Mouse (Mus musculus) heart, adult 9 months (tissue): ENCODE measurements around the gene Wdr83os.
A peak's percentile ranks its signal among the peaks of the same experiment; 100 is the strongest.
"Not testable (repeated sequence)": the region's sequence is repeated elsewhere in the genome, so short reads cannot be mapped to it uniquely, and the experiment has no call there.

ENCODE experiments used
- DNase-seq, 2 experiments: peaks; one replicate each; pipeline ENCODE4 v3.0.0; 2022; ENCODE audit warnings: low spot score in 2 of 2

The Wdr83os gene

DNA sequence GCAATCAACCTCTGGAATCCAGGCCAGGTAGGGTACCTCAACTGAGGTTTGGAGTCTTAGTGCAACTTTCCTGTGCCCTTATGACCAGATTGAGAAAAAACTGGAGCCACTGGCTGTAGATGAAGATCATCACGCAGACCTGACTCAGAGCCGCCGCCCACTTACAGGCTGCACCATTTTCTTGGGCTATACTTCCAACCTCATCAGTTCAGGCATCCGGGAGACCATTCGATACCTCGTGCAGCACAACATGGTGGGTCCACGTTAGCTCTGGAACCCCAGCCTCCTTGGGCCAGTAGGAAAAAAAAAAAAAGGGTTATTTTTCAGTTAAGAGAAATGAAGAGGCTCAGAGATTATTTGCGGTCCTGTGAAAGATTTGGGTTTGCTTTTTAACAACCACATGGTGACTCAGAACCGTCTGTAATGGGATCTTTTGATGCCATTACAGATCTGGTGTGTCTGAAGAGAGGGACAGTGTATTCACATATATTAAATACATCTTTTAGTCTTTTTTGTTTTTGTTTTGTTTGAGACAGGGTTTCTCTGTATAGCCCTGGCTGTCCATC lies 8.1 kb upstream of the Wdr83os start:
- no peak for DNase-seq

DNA sequence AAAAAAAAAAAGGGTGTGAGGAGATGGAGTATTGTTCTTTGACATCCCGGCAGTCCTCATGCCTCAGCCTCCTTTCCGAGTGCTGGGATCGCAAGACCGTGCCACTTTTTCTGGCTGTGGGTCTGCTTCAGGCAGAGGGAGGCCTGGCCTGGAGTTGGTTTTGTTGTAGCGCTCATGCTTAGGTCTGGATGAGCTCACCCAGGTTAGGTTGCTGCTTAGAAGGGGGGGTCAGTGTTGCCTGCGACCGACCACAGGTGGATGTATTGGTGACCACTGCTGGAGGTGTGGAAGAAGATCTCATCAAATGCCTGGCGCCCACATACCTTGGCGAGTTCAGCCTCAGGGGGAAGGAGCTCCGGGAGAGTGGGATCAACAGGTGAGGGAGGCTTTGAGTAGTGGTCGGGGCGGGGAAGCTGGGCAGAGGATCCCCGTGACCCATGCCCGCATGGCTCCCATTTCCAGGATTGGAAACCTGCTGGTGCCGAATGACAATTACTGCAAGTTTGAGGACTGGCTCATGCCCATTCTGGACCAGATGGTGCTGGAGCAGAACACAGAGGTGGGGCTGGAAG lies 7.4 kb upstream of the Wdr83os start:
- no peak for DNase-seq

DNA sequence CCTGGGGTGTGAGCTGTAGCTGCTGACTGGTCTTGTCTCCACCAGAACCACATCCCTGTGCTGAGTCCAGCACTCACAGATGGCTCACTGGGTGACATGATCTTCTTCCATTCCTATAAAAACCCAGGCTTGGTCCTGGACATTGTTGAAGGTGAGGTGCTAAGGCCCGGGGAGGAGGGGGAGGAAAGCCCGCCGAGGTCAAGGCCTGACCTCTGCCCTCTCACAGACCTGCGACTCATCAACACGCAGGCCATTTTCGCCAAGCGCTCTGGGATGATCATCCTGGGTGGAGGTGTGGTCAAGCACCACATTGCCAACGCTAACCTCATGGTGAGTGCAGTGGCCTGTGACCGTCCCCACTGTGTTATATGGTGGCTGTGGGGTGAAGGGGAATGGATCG lies 6.4 kb upstream of the Wdr83os start:
- DNase-seq, result no peak

DNA sequence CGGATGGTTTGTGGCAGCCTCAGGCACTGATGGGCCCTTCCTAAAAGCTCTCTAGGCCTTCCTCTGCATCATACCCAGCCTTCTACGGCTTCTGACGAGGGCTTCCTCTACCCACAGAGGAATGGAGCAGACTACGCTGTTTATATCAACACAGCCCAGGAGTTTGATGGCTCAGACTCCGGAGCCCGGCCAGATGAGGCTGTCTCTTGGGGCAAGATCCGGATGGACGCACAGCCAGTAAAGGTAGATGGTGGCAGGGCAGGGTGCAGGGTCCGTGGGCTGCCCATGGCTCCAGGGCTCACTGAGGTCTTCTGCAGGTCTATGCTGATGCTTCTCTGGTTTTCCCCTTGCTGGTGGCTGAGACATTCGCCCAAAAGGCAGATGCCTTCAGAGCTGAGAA lies 5.9 kb upstream of the Wdr83os start:
- DNase-seq, result no peak

GRCm38 (mm10) chr8:85076001-85076400 lies 4.5 kb upstream of the Wdr83os start:
- no peak for DNase-seq

- DNase-seq, result peak; percentile 64 to 68
These were observed 3.5 kb upstream of the Wdr83os start for GRCm38 (mm10) chr8:85076993-85077392.

- DNase-seq, result no peak
These were observed 367 bp upstream of the Wdr83os start for GRCm38 (mm10) chr8:85080214-85080531.

DNA sequence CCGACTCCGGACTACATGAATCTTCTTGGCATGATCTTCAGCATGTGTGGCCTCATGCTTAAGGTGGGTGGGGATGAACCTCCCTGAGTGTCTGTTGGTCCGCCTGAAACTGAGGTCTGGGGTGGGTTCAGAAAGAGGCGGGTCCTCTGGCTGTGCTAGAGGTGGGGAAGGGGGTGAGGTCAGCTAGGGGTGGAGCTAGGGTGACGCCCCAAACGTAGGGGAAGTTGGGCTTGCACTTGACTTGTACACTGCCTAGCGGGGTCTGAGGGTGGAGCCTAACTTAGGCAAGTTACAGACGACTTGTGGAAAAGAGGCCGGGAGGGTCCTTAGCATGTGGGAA lies 646 bp downstream of the Wdr83os start, which contains the start of gene Wdr83:
Gene Wdr83 (minus strand): TSS at position 91 of the 340 bp plus-strand sequence.
- peak in 1 of 2 experiments; percentile 57 for DNase-seq

DNA sequence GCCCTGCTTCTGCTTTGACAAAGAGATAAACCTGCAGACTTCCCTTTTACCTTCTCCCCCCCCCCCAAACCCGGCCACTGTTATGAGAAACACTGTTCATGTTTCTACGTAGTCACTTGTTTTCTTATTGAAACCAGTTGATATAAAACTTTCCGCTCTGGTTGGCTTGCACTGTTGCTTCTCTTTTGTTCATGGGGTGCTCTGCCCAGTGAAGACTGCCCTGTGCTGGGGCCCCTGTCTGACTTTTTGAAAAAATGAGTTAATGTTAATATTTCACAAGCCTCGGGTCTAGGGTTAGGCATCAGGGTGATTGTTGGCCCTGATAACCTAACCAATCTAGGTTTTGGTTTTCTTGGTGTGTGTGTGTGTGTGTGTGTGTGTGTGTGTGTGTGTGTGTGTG lies 1.6 kb downstream of the Wdr83os start:
- not testable (repeated sequence) for DNase-seq

GRCm38 (mm10) chr8:85083108-85083813 lies 2.7 kb downstream of the Wdr83os start, which contains the start of gene Man2b1:
TSS of gene Man2b1 (plus strand) at chr8:85083270.
- peak; percentile 92 to 94 for DNase-seq

DNA sequence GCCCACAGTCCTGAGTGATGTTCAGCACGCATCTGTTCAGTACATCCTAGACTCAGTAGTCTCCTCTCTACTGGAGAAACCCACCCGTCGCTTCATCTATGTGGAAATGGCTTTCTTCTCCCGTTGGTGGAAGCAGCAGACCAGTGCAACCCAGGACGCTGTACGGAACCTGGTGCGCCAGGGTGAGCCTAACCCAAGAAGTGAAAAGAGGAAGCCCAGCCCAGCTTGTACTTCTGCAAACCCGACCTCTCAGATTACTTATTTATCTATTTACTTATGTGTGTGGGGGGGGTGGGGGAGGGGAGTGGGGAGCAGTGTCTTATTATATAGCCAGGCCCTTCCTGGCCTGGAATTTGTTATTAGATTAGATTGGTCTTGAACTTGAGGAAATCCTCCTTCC lies 4.1 kb downstream of the Wdr83os start:
- no peak for DNase-seq

DNA sequence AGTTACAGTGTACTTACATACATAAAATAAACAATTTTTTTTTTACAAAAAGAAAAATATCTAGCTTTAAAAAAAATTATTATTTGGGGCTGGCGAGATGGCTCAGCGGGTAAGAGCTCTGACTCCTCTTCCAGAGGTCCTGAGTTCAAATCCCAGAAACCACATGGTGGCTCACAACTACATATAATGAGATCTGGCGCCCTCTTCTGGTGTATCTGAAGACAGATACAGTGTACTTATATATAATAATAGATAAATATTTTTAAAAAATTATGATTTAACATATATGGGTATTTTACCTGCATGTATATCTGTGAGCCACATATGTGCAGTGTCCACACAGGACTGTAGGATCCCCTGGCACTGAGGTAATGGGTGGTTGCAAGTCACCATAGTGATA lies 5.7 kb downstream of the Wdr83os start:
- no peak for DNase-seq

GRCm38 (mm10) chr8:85088771-85089170 lies 8.2 kb downstream of the Wdr83os start:
- DNase-seq, result no peak

- no peak for DNase-seq
These were observed 10.3 kb downstream of the Wdr83os start for GRCm38 (mm10) chr8:85090856-85091255.

DNA sequence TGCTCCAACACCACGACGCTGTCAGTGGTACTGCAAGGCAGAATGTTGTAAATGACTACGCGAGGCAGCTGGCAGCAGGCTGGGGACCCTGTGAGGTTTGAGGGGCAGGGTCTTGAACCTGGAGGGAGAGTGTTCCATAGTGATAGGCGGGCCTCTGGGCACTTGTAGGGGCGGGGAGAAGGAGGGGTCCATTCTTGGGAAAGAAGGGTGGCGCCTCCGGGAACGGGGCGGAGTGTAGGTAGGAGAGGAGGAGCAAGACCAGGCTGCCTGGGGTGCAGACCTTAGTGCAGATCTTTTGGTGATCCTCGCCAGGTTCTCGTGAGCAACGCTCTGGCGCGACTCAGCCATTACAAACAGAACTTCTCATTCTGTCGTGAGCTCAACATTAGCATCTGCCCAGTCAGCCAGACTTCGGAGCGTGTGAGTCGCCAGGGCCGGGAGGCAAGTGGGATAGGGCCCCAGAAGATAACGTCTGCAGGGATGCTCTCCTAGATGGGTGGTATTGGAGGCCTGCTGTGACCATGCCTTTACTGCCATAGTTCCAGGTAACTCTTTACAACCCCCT lies 11.1 kb downstream of the Wdr83os start:
- no peak for DNase-seq

DNA sequence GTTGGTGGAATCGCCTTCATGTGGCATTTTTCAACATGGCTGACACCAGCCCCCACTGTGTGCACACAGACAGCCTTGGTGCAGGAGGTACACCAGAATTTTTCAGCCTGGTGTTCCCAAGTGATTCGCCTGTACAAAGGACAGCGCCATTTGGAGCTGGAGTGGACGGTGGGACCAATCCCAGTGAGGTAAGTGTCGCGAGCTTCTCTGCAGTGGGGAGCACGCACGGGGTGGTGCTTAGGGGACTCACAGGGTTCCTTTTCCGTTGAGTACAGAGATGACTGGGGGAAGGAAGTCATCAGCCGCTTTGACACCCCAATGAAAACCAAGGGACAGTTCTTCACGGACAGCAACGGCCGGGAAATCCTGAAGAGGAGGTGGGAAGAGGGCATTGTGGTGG lies 14.5 kb downstream of the Wdr83os start:
- DNase-seq, result no peak

DNA sequence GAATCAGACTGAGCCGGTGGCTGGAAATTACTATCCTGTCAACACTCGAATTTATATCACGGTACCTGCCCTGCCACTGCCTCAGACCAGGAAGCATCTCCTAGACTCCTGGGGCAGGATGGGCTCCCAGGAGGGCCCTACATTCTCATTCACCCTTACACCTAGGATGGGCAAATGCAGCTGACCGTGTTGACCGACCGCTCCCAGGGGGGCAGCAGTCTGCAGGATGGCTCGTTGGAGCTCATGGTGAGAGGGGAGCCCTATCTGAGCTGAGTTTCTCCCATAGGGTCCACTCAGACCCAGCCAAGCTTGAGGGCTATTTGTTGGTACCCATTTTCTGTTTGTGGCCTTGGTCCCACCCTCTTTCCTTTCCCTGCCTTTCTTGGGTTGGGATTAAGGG lies 15.0 kb downstream of the Wdr83os start:
- no peak for DNase-seq

DNA sequence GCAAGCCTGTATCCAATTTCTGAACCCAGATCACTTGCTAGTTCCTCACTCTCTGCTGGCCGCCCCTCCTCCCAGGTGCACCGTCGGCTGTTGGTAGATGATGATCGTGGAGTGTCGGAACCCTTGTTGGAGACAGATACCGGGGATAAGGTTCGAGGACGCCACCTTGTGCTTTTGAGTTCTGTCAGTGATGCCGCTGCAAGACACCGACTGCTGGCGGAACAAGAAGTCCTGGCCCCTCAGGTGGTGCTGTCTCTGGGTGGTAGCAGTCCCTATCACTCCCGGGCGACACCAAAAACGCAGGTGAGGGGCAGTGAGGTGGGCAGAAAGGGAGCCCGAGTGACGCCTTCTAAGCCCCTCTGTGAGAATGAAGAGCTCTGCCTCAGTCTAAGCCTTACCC lies 15.7 kb downstream of the Wdr83os start:
- no peak for DNase-seq

DNA sequence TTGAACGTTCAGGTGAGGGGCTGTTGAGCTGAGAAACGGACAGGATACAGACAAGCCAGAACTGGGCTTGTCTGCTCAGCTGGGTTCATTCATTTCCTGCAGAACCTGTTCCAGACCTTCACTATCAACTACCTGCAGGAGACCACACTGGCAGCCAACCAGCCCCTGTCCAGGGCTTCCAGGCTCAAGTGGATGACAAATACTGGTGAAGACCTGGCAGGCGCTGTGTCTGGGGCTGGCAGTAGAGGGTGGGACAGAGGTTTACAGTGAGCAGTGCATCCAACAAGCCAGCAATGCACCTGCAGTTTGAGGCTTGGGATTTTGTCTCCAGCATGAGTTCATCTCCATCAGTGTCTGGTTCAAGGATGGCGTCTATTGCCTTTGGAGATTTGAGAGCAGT lies 16.3 kb downstream of the Wdr83os start:
- no peak for DNase-seq

- DNase-seq, result no peak
These were observed 19.6 kb downstream of the Wdr83os start for GRCm38 (mm10) chr8:85100076-85100665.

- DNase-seq, result no peak
These were observed 32.7 kb downstream of the Wdr83os start for GRCm38 (mm10) chr8:85113241-85113640.

DNA sequence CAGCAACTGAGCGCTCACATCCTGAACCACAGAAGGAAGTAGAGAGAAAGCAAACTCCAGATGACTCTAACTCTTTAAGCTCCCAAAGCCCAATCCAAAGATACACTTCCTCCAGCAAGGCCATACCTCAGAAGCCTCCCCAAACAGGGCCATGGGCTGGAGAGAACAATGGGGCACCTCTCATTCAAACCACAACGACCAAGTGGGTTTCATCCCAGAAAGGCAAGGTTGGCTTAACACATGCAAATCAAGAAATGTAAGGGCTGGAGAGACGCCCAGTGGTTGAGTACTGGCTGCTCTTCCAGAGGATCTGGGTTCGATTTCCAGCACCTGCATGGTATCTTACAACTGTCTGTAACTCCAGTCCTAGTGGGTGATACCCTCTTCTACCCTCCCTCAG lies 35.0 kb downstream of the Wdr83os start:
- DNase-seq, result no peak

DNA sequence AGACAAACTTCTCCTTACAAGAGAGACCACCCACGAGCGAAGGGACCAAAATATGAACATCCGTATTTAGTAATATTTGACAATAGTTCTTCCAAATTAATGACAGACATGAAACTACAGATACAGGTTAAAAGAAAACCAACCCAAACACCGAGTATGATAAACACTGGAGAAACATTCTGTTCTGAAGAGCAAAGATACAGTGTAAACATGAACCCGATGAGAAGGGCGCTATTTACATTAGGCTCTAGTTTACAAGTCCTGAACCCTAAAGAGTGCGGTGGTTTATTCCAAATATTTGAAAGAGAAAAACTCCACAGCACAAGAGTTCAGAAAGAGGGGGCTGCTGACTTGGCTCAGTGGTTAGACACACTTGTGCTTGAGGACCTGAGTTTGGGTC lies 36.4 kb downstream of the Wdr83os start:
- no peak for DNase-seq
